Mouse (Mus musculus) intestine, embryonic 14.5 days (tissue): ENCODE data around the gene 1700025G04Rik. TPM values are rescaled to one million over a fixed set of nuclear protein-coding genes. Genes with fewer than 3 reads are reported as not detected.

Source experiments
- ATAC-seq: fragments of 200-750 bp; cut with Nextera tagmentation; replicated peaks from 2 replicates; pipeline ENCODE4 v1.8.0; 2017; ENCODE audit warnings: low read depth, moderate number of reproducible peaks, moderate TSS enrichment, moderate library complexity; ENCODE audit not compliant: low FRiP score, low TSS enrichment
- DNase-seq: peaks from one replicate; pipeline ENCODE4 v3.0.0-alpha.2; 2018; ENCODE audit warnings: low spot score
- H3K27ac ChIP-seq: fragments of 300-500 bp; sonication (generic); 2 replicates; pipeline ENCODE4 v1.5.1; 2014; ENCODE audit warnings: low read depth, mild to moderate bottlenecking, control low read depth
- H3K27me3 ChIP-seq: fragments of 300-500 bp; sonication (generic); replicated peaks from 2 replicates; pipeline ENCODE4 v1.6.1; 2014; ENCODE audit warnings: low read length, control low read depth; ENCODE audit not compliant: control insufficient read depth, insufficient read depth
- H3K36me3 ChIP-seq: fragments of 300-500 bp; sonication (generic); 2 replicates; pipeline ENCODE4 v1.6.1; 2014; ENCODE audit warnings: low read length, control low read depth; ENCODE audit not compliant: control insufficient read depth, insufficient read depth
- H3K4me1 ChIP-seq: fragments of 300-500 bp; sonication (generic); replicated peaks from 2 replicates; pipeline ENCODE4 v1.6.1; 2014; ENCODE audit warnings: low read length, control low read depth, mixed read lengths; ENCODE audit not compliant: control insufficient read depth, insufficient read depth
- H3K4me2 ChIP-seq: fragments of 300-500 bp; sonication (generic); 2 replicates; pipeline ENCODE4 v1.6.1; 2014; ENCODE audit warnings: low read length
- H3K4me3 ChIP-seq: fragments of 300-500 bp; sonication (generic); 2 replicates; pipeline ENCODE4 v1.5.1; 2014; ENCODE audit warnings: low read depth, low read length, control low read depth, mixed read lengths
- H3K9ac ChIP-seq: fragments of 300-500 bp; sonication (generic); 2 replicates; pipeline ENCODE4 v1.6.1; 2014; ENCODE audit warnings: mild to moderate bottlenecking, low read length
- H3K9me3 ChIP-seq: fragments of 300-500 bp; sonication (generic); 2 replicates; pipeline ENCODE4 v1.6.1; 2016; ENCODE audit warnings: low read length, control low read depth; ENCODE audit not compliant: control insufficient read depth
- WGBS: fragments of 180-500 bp; shearing (Covaris S2); extraction: QIAGEN DNeasy Blood & Tissue Kit; methylation state at CpG from one replicate; pipeline ENCODE4 v1.1.7; 2014; 5-methylcytosine and 5-hydroxymethylcytosine counted together
- polyA plus RNA-seq: library from polyadenylated mRNA; unstranded; fragments of >200 nt; fragmentation: Nextera tagmentation; extraction: Ambion mirVana; gene quantifications from 2 replicates; pipeline ENCODE4 v1.2.1, GENCODE M21; 2014

1700025G04Rik gene
- polyA plus RNA-seq, 1 experiment from 2014 or later: 27.7 TPM

GRCm38 (mm10) chr1:151971581-151971980 lies 118.3 kb downstream of the 1700025G04Rik start:
- Histone ChIP-seq H3K4me1 (peaks cover under 1% of the 10 kb centered on the region; the same call in 1 of the 2 replicates), H3K4me3 (no peak overlapping the region), H3K36me3 (no peaks in the 10 kb centered on the region), H3K4me2 (no peak overlapping the region), H3K9ac (no peak overlapping the region), H3K27ac (no peak overlapping the region), H3K27me3 (no peaks in the 10 kb centered on the region), H3K9me3 (no peaks in the 10 kb centered on the region)
- DNase-seq (no peak), ATAC-seq (no peak)
- 93% methylated on average over 2 of the region's 2 CpGs for WGBS

- Histone ChIP-seq H3K4me1 (0 out of 2 replicates have a peak, but pooled peaks cover 3% of the 10 kb centered on the region), H3K27ac (no peak overlapping the region), H3K27me3 (no peaks in the 10 kb centered on the region), H3K9ac (no peak overlapping the region), H3K36me3 (no peaks in the 10 kb centered on the region), H3K4me3 (no peak overlapping the region), H3K4me2 (no peak overlapping the region), H3K9me3 (no peaks in the 10 kb centered on the region)
- no peak for ATAC-seq
- WGBS: 90% methylated on average over 5 of the region's 5 CpGs
- no peak for DNase-seq
Measured at GRCm38 (mm10) chr1:151968126-151968525, 121.8 kb downstream of the 1700025G04Rik start.

DNA sequence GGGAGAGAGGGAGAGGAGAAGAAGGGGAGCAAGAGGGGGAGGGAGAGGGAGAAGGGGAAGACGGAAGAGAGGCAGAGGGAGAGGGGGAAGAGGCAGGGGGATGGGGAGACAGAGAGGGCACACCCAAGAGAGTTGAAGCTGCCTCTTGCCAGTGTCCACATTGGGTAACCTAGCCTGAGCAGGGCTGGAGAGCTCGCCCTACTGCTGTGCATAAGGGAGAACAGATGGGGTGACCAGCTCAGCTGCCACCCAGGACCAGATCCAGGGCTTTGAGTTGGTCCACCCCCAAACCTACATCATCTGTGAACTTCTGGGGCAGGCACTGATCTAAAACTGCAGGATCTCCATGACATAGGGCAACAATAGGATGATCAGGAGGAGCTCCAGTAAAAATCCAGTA lies 125.1 kb downstream of the 1700025G04Rik start:
- no peaks in the 10 kb centered on the region for H3K36me3 ChIP-seq
- peaks cover 10% of the 10 kb centered on the region; the same call in 1 of the 2 replicates for H3K4me1 ChIP-seq
- no peak overlapping the region for H3K4me3 ChIP-seq
- no peak overlapping the region for H3K4me2 ChIP-seq
- H3K9ac ChIP-seq: no peak overlapping the region
- ATAC-seq (no peak; the same call in 1 of the 2 replicates), DNase-seq (no peak)
- no peaks in the 10 kb centered on the region for H3K27me3 ChIP-seq
- no peak overlapping the region for H3K27ac ChIP-seq
- WGBS: 83% methylated on average over 2 of the region's 2 CpGs
- no peaks in the 10 kb centered on the region for H3K9me3 ChIP-seq

- Histone ChIP-seq H3K9me3 (no peaks in the 10 kb centered on the region), H3K27ac (no peak overlapping the region), H3K27me3 (no peaks in the 10 kb centered on the region), H3K4me3 (no peak overlapping the region), H3K36me3 (no peaks in the 10 kb centered on the region), H3K9ac (no peak overlapping the region), H3K4me2 (no peak overlapping the region), H3K4me1 (peaks cover 10% of the 10 kb centered on the region; the same call in 1 of the 2 replicates)
- DNase-seq (no peak), ATAC-seq (no peak)
- 48% methylated on average over 7 of the region's 7 CpGs for WGBS
Measured at GRCm38 (mm10) chr1:151963248-151963647, 126.7 kb downstream of the 1700025G04Rik start.

GRCm38 (mm10) chr1:151962078-151962477 lies 127.8 kb downstream of the 1700025G04Rik start:
- no peaks in the 10 kb centered on the region for H3K9me3 ChIP-seq
- no peak for ATAC-seq

DNA sequence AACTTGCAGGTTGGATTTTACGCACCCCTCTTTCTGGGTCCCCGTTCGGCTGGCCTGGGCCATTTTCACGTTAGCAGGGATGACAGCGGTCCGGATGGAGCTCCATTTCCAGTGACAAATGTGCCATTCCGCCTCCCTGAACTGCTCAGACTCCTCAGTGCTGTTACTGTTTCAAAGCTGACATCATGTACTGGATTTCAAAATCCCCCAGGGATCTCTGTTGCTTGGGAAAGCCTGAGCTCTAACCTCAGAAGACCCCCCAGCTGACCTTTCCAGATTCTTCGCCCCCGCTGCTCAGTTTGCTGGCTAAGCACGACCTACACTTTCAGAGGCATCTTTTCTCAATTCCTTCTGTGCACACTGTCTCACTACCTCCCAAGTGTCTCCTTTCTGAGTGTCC lies 128.7 kb downstream of the 1700025G04Rik start:
- no peak for DNase-seq
- WGBS: 66% methylated on average over 10 of the region's 10 CpGs
- no peaks in the 10 kb centered on the region for H3K36me3 ChIP-seq
- no peak overlapping the region for H3K4me2 ChIP-seq
- H3K4me3 ChIP-seq: no peak overlapping the region
- H3K9ac ChIP-seq: no peak overlapping the region
- no peak for ATAC-seq
- no peaks in the 10 kb centered on the region for H3K9me3 ChIP-seq
- no peak overlapping the region for H3K27ac ChIP-seq
- H3K27me3 ChIP-seq: no peaks in the 10 kb centered on the region
- peaks cover 10% of the 10 kb centered on the region; the same call in 1 of the 2 replicates for H3K4me1 ChIP-seq

More at GRCm38 (mm10) chr1:151962078-151962477, 127.8 kb downstream of the 1700025G04Rik start:
- 47% methylated on average over 6 of the region's 6 CpGs for WGBS
- DNase-seq: no peak
- no peak overlapping the region for H3K9ac ChIP-seq
- H3K27ac ChIP-seq: no peak overlapping the region
- H3K36me3 ChIP-seq: no peaks in the 10 kb centered on the region
- no peaks in the 10 kb centered on the region for H3K27me3 ChIP-seq
- H3K4me3 ChIP-seq: no peak overlapping the region
- peaks cover 10% of the 10 kb centered on the region; the same call in 1 of the 2 replicates for H3K4me1 ChIP-seq
- no peak overlapping the region for H3K4me2 ChIP-seq

- no peak overlapping the region for H3K4me3 ChIP-seq
- WGBS: 56% methylated on average over 3 of the region's 3 CpGs
- no peaks in the 10 kb centered on the region for H3K36me3 ChIP-seq
- no peak overlapping the region for H3K27ac ChIP-seq
- H3K9me3 ChIP-seq: no peaks in the 10 kb centered on the region
- H3K4me2 ChIP-seq: no peak overlapping the region
- no peak overlapping the region for H3K9ac ChIP-seq
- H3K27me3 ChIP-seq: no peaks in the 10 kb centered on the region
- H3K4me1 ChIP-seq: peaks cover 10% of the 10 kb centered on the region; the same call in 1 of the 2 replicates
- ATAC-seq: no peak
- DNase-seq: no peak
Measured at GRCm38 (mm10) chr1:151959010-151959409, 130.9 kb downstream of the 1700025G04Rik start.

GRCm38 (mm10) chr1:151958442-151958841 lies 131.5 kb downstream of the 1700025G04Rik start:
- no peaks in the 10 kb centered on the region for H3K27me3 ChIP-seq
- H3K9me3 ChIP-seq: no peaks in the 10 kb centered on the region
- H3K4me3 ChIP-seq: no peak overlapping the region
- no peak for ATAC-seq
- H3K36me3 ChIP-seq: no peaks in the 10 kb centered on the region
- H3K4me1 ChIP-seq: peaks cover 14% of the 10 kb centered on the region
- H3K27ac ChIP-seq: no peak overlapping the region
- no peak for DNase-seq
- H3K9ac ChIP-seq: no peak overlapping the region
- 77% methylated on average over 3 of the region's 3 CpGs for WGBS
- no peak overlapping the region for H3K4me2 ChIP-seq

DNA sequence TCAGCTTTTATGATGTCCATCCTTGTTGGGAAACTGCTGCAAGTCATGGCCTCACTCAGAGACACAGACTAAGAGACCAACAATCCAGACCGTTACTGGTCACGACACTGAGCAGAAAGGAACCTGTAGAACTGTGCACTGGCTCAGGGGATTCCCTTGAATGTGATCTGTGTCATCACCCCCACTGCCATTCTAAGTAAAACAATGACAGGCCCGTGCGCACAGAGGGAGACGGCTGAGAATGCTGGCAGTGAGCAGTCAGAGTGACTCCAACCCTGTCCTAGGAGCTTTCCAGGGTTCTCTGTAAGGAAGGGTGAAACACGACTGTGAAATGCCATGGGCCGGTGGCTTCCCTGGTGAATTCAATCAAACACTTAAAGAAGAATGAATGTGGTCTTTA lies 132.3 kb downstream of the 1700025G04Rik start:
- DNase-seq: no peak
- WGBS: 50% methylated on average over 7 of the region's 7 CpGs
- peaks cover 16% of the 10 kb centered on the region for H3K4me1 ChIP-seq

More for the DNA sequence above, 132.3 kb downstream of the 1700025G04Rik start:
- Histone ChIP-seq H3K4me2 (no peak overlapping the region), H3K9me3 (no peaks in the 10 kb centered on the region), H3K36me3 (no peaks in the 10 kb centered on the region), H3K4me3 (no peak overlapping the region), H3K27ac (no peak overlapping the region), H3K27me3 (no peaks in the 10 kb centered on the region), H3K9ac (no peak overlapping the region)
- ATAC-seq: no peak
